Mouse (Mus musculus): ENCODE data around the gene Gmds. TPM values are rescaled to one million over a fixed set of nuclear protein-coding genes. Genes with fewer than 3 reads are reported as not detected.
A peak's percentile ranks its signal among the peaks of the same experiment; 100 is the strongest.

Gmds gene
- polyA plus RNA-seq, 1 experiment from 2014 or later, result 29.7 TPM

- 81% methylated on average over 4 of the region's 4 CpGs for WGBS
- no peaks in the 10 kb centered on the region for H3K27me3 ChIP-seq (replicated peaks; ENCODE audit: low read depth, poor library complexity, severe bottlenecking)
- H3K4me1 ChIP-seq, result no peaks in the 10 kb centered on the region
- no peak overlapping the region for H3K4me3 ChIP-seq
- no peaks in the 10 kb centered on the region for H3K9me3 ChIP-seq
- no peak for DNase-seq (ENCODE audit: low spot score)
- H3K27ac ChIP-seq (replicated peaks), result no peak overlapping the region
- no peaks in the 10 kb centered on the region for H3K36me3 ChIP-seq (replicated peaks)
Measured at GRCm38 (mm10) chr13:32242200-32242599, 96.3 kb downstream of the Gmds start.

GRCm38 (mm10) chr13:32236269-32236678, 102.3 kb downstream of the Gmds start:
- DNase-seq (ENCODE audit: low spot score), result no peak
- no peaks in the 10 kb centered on the region for H3K27me3 ChIP-seq (replicated peaks; ENCODE audit: low read depth, poor library complexity, severe bottlenecking)
- peaks cover 5% of the 10 kb centered on the region for H3K4me1 ChIP-seq
- H3K36me3 ChIP-seq (replicated peaks), result no peaks in the 10 kb centered on the region
- H3K9me3 ChIP-seq, result no peaks in the 10 kb centered on the region
- no peak overlapping the region for H3K27ac ChIP-seq (replicated peaks)
- WGBS, result 67% methylated on average over 3 of the region's 3 CpGs
- no peak overlapping the region for H3K4me3 ChIP-seq

GRCm38 (mm10) chr13:32235046-32235445, 103.5 kb downstream of the Gmds start:
- no peaks in the 10 kb centered on the region for H3K27me3 ChIP-seq (replicated peaks; ENCODE audit: low read depth, poor library complexity, severe bottlenecking)
- H3K27ac ChIP-seq (replicated peaks), result no peak overlapping the region
- H3K9me3 ChIP-seq, result no peaks in the 10 kb centered on the region
- H3K4me1 ChIP-seq, result peaks cover 5% of the 10 kb centered on the region
- WGBS, result 92% methylated on average over 4 of the region's 4 CpGs
- no peaks in the 10 kb centered on the region for H3K36me3 ChIP-seq (replicated peaks)
- DNase-seq (ENCODE audit: low spot score), result no peak
- H3K4me3 ChIP-seq, result no peak overlapping the region

- no peak for DNase-seq (ENCODE audit: low spot score)
- Histone ChIP-seq H3K36me3 (replicated peaks) (no peaks in the 10 kb centered on the region), H3K4me1 (peaks cover 5% of the 10 kb centered on the region), H3K9me3 (no peaks in the 10 kb centered on the region), H3K27me3 (replicated peaks; ENCODE audit: low read depth, poor library complexity, severe bottlenecking) (no peaks in the 10 kb centered on the region), H3K4me3 (no peak overlapping the region), H3K27ac (replicated peaks) (no peak overlapping the region)
- 84% methylated on average over 9 of the region's 9 CpGs for WGBS
Measured at GRCm38 (mm10) chr13:32234019-32234418, 104.5 kb downstream of the Gmds start.

GRCm38 (mm10) chr13:32232391-32232790, 106.1 kb downstream of the Gmds start:
- no peaks in the 10 kb centered on the region for H3K9me3 ChIP-seq
- H3K36me3 ChIP-seq (replicated peaks), result no peaks in the 10 kb centered on the region
- no peaks in the 10 kb centered on the region for H3K27me3 ChIP-seq (replicated peaks; ENCODE audit: low read depth, poor library complexity, severe bottlenecking)
- no peak for DNase-seq (ENCODE audit: low spot score)
- H3K27ac ChIP-seq (replicated peaks), result no peak overlapping the region
- WGBS, result 85% methylated on average over 5 of the region's 5 CpGs
- no peak overlapping the region for H3K4me3 ChIP-seq
- peaks cover 5% of the 10 kb centered on the region for H3K4me1 ChIP-seq

GRCm38 (mm10) chr13:32231956-32232355, 106.6 kb downstream of the Gmds start:
- H3K4me1 ChIP-seq, result peaks cover 5% of the 10 kb centered on the region
- H3K27ac ChIP-seq (replicated peaks), result no peak overlapping the region
- DNase-seq (ENCODE audit: low spot score), result no peak
- no peaks in the 10 kb centered on the region for H3K36me3 ChIP-seq (replicated peaks)
- no peaks in the 10 kb centered on the region for H3K9me3 ChIP-seq
- H3K4me3 ChIP-seq, result no peak overlapping the region
- WGBS, result 88% methylated on average over 5 of the region's 5 CpGs
- H3K27me3 ChIP-seq (replicated peaks; ENCODE audit: low read depth, poor library complexity, severe bottlenecking), result no peaks in the 10 kb centered on the region

- DNase-seq (ENCODE audit: low spot score), result no peak
- H3K27me3 ChIP-seq (replicated peaks; ENCODE audit: low read depth, poor library complexity, severe bottlenecking), result no peaks in the 10 kb centered on the region
- 82% methylated on average over 6 of the region's 6 CpGs for WGBS
- H3K4me3 ChIP-seq, result no peak overlapping the region
- no peaks in the 10 kb centered on the region for H3K4me1 ChIP-seq
- H3K9me3 ChIP-seq, result no peaks in the 10 kb centered on the region
- no peaks in the 10 kb centered on the region for H3K36me3 ChIP-seq (replicated peaks)
- H3K27ac ChIP-seq (replicated peaks), result no peak overlapping the region
Measured at GRCm38 (mm10) chr13:32227874-32228562, 110.5 kb downstream of the Gmds start.

- no peaks in the 10 kb centered on the region for H3K36me3 ChIP-seq (replicated peaks)
- WGBS, result 81% methylated on average over 2 of the region's 2 CpGs
- no peaks in the 10 kb centered on the region for H3K27me3 ChIP-seq (replicated peaks; ENCODE audit: low read depth, poor library complexity, severe bottlenecking)
- no peaks in the 10 kb centered on the region for H3K9me3 ChIP-seq
- no peak for DNase-seq (ENCODE audit: low spot score)
- peaks cover 6% of the 10 kb centered on the region; the same call in 1 of the 2 replicates for H3K4me1 ChIP-seq
- H3K4me3 ChIP-seq, result no peak overlapping the region
- H3K27ac ChIP-seq (replicated peaks), result no peak overlapping the region
Measured at GRCm38 (mm10) chr13:32217647-32218046, 120.9 kb downstream of the Gmds start.

GRCm38 (mm10) chr13:32213702-32214452, 124.7 kb downstream of the Gmds start:
- no peaks in the 10 kb centered on the region for H3K9me3 ChIP-seq
- H3K27me3 ChIP-seq (replicated peaks; ENCODE audit: low read depth, poor library complexity, severe bottlenecking), result no peaks in the 10 kb centered on the region
- peaks cover 6% of the 10 kb centered on the region; the same call in 1 of the 2 replicates for H3K4me1 ChIP-seq
- no peaks in the 10 kb centered on the region for H3K36me3 ChIP-seq (replicated peaks)
- H3K27ac ChIP-seq (replicated peaks), result no peak overlapping the region
- WGBS, result 31% methylated on average over 9 of the region's 9 CpGs
- H3K4me3 ChIP-seq, result no peak overlapping the region
- DNase-seq (ENCODE audit: low spot score), result peak; percentile 44

GRCm38 (mm10) chr13:32212125-32212524, 126.4 kb downstream of the Gmds start:
- peaks cover 11% of the 10 kb centered on the region; the same call in 1 of the 2 replicates for H3K4me1 ChIP-seq
- H3K4me3 ChIP-seq, result no peak overlapping the region
- WGBS, result 51% methylated on average over 2 of the region's 2 CpGs
- H3K9me3 ChIP-seq, result no peaks in the 10 kb centered on the region
- no peak for DNase-seq (ENCODE audit: low spot score)
- no peaks in the 10 kb centered on the region for H3K36me3 ChIP-seq (replicated peaks)
- H3K27ac ChIP-seq (replicated peaks), result no peak overlapping the region
- H3K27me3 ChIP-seq (replicated peaks; ENCODE audit: low read depth, poor library complexity, severe bottlenecking), result no peaks in the 10 kb centered on the region

GRCm38 (mm10) chr13:32207172-32207908, 131.2 kb downstream of the Gmds start:
- 77% methylated on average over 5 of the region's 5 CpGs for WGBS
- Histone ChIP-seq H3K4me3 (no peak overlapping the region), H3K27me3 (replicated peaks; ENCODE audit: low read depth, poor library complexity, severe bottlenecking) (no peaks in the 10 kb centered on the region), H3K36me3 (replicated peaks) (no peaks in the 10 kb centered on the region), H3K4me1 (peaks cover 6% of the 10 kb centered on the region; the same call in 1 of the 2 replicates), H3K9me3 (no peaks in the 10 kb centered on the region), H3K27ac (replicated peaks) (no peak overlapping the region)
- DNase-seq (ENCODE audit: low spot score), result no peak

GRCm38 (mm10) chr13:32179906-32180305, 158.6 kb downstream of the Gmds start:
- peaks cover 11% of the 10 kb centered on the region for H3K4me1 ChIP-seq
- no peaks in the 10 kb centered on the region for H3K27me3 ChIP-seq (replicated peaks; ENCODE audit: low read depth, poor library complexity, severe bottlenecking)
- DNase-seq (ENCODE audit: low spot score), result peak; percentile 56
- peak overlapping the region; percentile 61; the same call in 1 of the 2 replicates for H3K27ac ChIP-seq (replicated peaks)
- no peak overlapping the region for H3K4me3 ChIP-seq
- no peaks in the 10 kb centered on the region for H3K9me3 ChIP-seq
- H3K36me3 ChIP-seq (replicated peaks), result no peaks in the 10 kb centered on the region
- WGBS, result 13% methylated on average over 3 of the region's 3 CpGs
